Mouse (Mus musculus) c-Kit-negative CD71-positive TER-119-positive erythroid progenitor cells, embryonic 14.5 days (primary cell): Measurements from ENCODE around the gene Slc16a9.
"Not testable (repeated sequence)": the region's sequence is repeated elsewhere in the genome, so short reads cannot be mapped to it uniquely, and the experiment has no call there.

Experiments
- DNase-seq: peaks from one replicate; pipeline ENCODE4 v3.0.0-alpha.2; 2013; ENCODE audit warnings: low read depth, low spot score

Gene Slc16a9

DNA sequence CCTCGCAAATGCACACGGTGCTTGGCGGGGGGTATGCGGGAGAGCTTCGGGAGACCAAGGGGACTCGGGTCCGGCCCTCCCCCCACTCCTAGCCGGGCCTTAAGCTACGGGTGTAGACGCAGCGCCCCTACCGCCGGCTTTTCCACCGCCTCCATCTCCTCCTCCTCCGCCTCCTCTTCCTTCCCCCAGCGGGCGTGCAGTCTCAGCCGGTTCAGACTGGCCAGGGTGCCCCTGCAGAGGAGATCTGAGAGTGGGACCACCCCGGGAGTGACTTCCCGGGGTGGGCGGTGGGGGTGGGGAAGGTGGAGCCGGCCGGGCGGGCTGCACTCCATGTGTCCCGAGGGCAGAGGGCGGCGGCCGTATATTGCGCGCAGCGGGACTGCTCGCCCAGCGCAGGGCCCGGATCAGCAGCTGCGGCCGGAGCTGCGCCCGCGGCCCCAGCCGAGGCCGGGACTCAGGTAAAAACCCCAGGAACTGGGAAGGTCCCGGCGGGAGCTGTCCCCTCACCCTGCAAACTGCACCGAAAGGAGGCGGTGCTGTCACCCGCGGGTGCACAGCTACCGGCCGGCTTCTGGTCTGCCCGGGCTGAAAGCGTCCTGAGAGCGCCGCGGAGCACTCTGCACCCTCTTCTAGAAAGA, at the start of gene Slc16a9:
Gene Slc16a9, plus strand, starts transcription at position 180 of the 638 bp plus-strand sequence.
- DNase-seq: no peak

DNA sequence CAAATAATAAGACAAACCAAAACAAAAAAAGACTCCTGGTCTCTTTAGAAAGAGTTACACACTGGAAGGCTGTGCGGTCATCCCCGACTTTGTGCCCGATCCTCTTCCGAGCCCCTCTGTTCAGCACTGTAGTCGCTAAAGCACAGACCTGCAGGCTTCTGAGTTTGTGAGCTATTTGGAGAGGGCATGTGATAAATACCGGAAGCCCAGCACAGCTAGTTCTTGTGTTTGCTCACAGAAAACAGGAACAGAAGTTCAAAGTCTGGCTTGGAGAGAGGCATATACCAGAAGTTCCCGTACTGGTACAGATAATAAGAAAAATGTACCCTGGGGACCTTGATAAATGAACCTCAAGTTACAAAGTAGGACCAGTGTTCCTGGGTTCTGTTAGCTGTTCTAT, 49.6 kb upstream of the Slc16a9 start:
- DNase-seq: no peak

DNA sequence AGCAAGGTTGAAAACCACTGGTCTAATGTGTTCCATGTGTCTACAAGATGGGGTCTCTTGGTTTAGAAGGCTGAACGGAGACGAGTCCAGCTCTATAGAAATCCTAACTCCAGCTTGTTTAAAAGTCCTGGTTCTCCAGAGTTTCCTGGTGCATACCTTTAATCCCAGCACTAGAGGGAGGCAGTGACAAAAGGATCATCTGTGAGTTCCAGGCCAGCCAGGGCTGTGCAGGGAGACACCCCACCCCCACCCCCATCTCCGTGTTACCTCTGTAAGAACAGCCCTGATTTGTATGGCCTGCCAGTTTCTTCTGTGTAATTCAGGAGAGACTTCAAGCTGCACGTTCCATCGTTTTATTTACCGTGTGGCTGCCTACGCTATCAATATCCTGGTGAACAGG, 49.1 kb upstream of the Slc16a9 start:
- DNase-seq: no peak

DNA sequence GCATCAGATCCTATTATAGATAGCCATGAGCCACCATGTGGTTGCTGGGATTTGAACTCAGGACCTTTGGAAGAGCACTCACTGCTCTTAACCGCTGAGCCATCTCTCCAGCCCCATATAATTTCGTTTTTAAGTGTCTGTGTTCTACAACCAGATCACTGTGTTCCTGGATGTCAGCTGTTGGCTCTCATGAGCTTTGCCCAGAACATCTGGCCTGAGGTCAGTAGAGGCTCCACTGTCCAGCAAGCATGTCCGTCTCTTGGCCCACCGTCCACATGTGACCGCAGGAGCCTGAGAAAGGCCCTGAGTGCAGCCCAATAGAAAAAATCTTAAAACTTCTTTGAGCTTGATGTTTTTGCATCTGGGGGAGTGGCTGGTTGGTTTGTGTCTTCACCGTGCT, 48.2 kb upstream of the Slc16a9 start:
- no peak for DNase-seq

DNA sequence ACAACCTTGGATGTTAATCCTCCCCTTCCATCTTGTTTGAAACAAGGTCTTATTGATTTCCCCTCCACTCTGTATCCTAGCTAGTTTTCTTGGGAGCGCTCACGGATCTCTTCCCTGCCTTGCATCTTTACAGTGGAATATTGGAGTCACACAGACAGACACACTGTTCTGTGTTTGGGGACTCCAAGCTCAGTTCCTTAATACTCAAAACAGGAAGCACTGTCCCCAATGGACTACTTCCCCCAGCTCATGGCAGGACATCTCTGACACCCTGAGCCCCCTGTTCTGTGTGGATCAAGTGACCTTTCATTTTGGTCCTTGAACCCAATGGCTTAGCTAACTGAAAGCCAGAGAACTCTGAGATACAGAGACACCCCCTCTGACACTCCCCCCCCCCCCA, 47.3 kb upstream of the Slc16a9 start:
- no peak for DNase-seq

DNA sequence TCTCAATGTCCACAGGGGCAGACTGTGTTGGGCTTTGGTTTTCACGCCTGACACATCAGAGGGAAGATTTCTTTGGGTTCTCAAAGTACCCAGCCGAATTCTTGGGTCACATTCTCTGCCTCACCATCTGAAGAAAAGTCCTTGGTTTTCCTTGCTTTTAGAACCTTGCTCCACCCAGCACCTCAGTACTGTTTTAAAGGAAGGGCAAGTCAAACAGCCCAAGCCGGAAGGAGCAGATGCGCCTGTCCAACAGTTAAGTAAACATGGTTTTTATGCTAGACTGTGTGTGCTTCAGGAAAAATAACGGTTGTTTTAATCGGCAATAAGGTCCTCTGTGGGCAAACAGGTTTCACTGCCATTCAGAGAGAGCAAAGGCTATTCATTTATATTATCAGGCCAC, 46.9 kb upstream of the Slc16a9 start:
- DNase-seq: no peak

DNA sequence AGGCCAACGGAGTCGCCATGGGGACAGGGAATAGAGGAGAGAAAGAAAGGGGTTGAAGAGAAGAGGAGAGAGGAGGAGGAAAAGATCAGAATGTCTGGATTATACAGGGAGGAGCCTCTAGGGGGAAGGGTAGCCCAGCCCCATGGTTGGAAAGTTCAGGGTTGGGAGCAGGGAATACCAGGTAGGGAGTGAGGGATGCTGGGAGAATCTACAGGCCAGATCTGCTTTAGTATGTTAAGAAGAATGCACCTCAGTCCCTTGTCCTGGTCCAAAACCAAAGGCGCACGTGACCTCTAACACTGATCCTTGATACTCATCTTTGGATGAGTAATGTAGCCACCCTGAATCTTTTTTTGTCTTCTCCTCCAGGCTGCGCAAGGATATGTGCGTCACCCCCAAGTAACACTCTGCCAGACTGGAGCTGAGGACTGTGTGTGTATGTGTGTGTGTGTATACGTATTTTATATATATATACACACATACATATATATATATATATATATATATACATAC, 45.9 kb upstream of the Slc16a9 start:
- no peak for DNase-seq

DNA sequence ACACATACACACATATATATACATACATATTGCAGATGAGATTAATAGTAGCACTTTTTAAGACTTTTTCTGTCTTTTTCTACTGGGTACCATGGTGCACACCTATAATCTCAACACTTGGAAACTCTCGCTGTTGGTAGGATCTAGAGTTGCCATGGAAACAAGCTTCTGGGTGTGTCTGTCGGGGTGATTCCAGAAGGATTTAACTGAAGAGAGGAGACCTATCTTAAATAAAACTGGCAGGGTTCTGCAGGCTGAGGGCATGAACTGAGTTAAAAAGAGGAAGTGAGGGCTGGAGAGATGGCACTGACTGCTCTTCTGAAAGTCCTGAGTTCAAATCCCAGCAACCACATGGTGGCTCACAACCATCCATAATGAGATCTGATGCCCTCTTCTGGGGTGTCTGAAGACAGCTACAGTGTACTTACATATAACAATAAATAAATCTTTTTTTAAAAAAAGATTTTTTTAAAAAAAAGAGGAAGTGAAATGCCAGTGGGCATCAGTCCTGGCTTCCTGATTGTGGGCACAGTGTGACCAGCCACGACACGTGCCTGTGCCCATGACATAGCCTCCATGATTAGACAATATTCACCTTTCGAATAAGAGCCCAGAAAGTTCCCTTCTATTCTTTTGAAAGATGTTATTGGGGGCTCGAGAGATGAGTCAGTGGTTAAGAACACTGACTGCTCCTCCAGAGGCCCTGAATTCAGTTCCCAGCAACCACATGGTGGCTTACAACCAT, 45.3 kb upstream of the Slc16a9 start:
- no peak for DNase-seq

DNA sequence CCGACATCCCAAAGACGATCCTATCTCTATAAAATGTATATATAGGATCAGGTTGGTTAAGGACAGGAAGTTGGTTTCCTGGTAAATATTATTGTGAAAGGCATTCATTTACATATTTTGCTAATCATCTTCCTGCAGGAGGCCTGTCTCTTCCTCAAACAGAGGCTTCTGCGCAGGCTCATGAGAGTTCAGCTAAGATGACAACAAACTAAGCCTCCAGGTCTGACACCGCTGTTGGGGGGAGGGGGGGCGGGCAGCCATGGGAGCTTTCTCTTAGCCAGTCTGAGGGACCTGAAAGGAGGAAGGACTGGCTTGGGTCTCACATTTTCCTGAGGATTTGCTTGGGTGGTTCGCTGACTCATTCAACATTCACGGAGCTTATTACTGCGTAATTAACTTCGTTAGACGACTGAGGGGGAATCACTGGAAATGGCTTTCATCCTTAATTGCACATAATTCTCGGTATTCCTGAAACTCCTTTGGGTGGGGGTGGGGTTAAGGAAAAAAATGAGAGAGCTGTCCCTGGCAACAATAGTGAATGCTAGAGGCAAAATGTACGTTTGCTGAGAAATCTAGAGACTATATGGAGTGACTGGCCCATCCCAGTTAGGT, 43.9 kb upstream of the Slc16a9 start:
- DNase-seq: no peak

DNA sequence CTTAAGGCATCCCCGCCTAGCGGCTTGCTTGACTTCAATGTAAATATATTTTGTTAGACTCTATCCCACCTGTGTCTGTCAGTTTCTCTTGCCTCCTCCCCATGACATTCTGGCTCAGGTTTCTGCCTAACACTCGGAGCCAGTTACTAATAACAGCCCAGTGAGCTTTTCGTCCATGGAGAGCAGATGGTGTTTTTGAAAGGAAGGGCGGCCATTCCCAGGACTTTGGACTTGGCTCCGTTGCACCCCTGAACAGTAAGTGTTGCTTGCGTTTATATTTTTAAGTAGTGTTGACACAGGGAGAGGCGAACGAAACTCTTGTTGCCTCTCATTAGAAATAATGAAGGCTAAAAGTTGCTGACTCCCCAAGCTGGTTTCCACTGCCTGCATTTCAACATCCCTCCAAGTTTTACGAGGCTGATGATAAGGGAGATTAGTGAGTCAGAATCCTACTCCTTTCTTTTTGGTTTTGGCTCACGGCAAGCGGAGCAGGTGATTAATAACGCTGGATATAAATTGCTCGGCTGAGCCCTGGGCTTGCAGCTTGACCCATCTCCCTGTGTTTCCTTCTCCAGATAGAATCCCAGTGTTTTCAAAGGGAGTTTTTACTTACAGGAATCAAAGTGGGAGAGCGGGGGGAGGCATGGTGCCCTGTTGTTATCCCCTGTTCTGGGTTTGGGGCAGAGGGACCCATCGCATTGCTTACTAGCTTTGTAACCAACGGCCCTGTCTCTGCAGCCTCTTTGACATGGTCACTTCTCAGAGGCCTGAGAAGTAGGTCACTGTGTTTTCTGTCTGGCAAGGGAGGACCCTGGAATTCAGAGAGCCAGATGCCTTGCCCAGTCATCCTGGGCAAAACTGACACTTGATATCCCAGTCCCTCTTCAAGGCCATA, 40.1 kb upstream of the Slc16a9 start, which contains the start of gene Mrln:
Gene Mrln, plus strand, starts transcription at position 160 of the 895 bp plus-strand sequence.
- no peak for DNase-seq

DNA sequence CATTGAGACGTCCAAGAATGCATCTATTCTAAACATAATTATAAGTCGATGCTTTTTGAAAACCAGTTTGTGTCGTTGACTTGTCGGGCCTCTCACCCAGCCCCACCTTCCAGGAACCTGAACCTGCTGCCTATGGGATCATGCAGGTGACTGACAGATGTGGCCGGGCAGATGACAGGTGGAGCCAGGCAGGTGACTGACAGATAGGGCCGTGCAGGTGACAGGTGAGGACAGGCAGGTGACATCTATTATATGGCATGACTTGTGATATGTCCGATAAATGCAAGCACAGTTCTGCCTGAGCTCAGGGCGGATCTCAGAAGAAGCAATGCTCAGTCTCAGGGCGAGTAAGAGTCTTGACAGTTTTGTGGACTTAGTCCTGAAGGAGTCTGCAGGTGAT, 33.6 kb upstream of the Slc16a9 start:
- no peak for DNase-seq

DNA sequence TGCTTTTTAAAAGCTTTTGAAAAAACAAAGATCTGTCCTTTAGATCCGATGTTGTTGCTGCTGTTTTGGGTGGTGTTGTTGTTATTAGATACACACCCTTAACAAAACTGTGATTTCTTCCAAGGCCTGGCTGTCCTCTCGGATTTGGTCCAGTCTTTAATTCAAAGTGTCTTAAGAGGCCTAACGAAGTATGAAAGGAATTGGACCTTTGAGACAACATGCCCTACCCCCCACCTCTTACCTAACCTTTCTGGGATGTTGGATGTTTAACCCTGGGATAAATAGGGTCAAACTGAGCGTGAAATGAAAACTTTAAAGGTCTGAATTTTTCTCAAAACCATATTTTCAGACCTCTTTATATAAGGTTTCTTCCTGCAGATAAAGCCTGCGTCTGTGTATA, 23.9 kb upstream of the Slc16a9 start:
- DNase-seq: no peak

DNA sequence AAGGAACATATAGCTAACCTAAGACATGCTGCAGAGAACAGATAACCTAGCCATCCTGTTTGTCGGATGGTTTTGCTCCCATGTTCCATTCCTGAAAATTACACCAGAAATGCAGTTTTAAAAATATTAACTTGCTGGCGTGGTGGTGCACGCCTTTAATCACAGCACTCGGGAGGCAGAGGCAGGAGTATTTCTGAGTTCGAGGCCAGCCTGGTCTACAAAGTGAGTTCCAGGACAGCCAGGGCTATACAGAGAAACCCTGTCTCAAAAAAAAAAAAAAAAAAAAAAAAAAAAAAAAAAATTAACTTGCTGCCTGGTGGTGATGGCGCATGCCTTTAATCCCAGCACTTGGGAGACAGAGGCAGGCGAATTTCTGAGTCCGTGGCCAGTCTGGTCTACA, 22.7 kb upstream of the Slc16a9 start:
- DNase-seq: not testable (repeated sequence)

DNA sequence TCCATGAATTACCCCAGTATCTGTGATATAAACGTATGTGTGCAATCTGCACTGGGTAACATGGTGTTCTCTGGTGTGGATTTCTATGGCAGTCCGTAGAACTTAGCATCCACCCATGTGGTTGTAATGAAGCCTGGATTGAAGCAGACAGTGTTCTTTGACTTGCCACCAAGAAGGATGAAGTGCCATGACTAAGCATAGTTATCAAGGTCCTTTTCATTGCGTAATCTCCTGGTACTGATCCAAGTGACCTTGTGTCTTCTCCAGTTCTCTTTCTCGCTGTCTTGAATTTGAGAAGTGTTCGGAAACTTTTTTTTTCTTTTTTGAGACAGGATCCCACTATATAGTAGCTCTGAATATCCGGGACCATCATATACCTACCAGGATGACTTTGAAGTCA, 20.3 kb upstream of the Slc16a9 start:
- DNase-seq: no peak

DNA sequence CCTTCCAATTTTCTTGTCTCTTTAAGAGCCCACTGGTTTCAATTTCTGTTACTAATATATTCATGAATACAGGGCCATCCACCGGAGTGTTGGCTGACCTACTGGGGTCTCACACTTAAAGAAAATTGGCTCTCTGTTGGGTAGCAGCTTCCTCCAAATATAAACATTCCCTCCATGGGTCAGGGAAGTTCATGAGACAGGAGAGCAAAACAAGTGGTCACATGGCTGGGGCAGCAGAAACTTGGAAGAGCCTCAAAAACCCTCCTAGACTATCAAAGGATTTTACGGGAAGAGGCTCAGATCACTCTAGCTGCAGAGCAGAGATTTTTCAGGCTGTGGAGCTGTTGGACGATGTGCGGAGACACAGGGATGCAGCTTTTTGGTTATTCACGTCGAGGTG, 19.1 kb upstream of the Slc16a9 start:
- DNase-seq: no peak

DNA sequence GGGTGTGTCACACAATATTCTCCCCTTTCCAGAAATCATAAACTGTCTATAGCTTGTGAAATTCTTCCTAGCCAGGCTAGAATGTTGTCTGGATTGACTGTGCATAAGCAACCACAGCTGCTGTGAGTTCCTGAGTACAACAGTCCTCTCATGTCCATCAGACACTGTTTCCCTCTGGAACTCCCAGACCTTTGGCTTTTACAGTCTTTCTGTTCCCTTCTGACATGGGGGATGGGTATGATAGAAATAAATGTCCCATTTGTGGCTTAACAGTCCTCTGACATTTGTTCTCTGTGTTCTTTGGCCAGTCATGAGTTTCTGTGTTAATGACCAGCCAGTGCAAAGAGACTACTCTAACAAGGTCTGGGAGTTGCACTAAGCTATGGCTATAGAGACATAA, 18.3 kb upstream of the Slc16a9 start:
- no peak for DNase-seq

DNA sequence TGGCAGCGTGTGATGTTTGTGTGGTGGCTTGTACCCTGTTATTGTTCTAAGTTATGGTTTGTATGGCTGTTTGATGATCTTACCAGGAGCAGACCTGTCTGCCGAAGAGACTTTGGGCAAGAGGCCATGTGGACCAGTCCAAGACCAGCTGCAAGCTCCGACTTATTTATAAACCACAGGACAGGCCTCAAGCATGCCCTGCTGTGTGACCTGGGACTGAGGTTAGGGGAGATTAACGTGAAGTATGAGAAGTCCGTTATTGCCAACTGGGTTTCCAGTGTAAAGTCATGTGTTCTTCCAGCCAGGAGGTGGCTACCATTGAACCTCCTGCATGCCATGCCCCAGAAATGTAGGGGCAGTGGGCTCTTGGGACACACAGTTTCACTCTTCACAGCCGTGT, 14.5 kb upstream of the Slc16a9 start:
- DNase-seq: no peak

DNA sequence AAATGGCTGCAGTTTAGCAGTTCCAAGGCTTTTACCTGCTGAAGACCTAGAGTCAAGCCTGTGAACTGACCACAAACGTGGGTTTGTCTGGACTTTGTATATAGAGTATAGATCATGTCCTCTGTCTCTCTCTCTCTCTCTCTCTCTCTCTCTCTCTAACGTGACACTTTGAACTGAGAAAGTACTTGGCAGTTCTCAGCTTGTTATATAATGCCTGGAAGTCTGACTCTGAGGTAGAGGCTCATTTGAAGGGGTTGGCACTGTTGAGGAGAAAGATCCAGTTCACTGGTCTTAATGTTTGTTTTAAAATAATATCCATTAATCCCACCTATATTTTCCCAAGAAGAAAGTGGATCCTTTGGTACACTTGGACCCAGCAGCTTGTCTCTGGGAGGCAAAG, 7.0 kb upstream of the Slc16a9 start:
- no peak for DNase-seq

DNA sequence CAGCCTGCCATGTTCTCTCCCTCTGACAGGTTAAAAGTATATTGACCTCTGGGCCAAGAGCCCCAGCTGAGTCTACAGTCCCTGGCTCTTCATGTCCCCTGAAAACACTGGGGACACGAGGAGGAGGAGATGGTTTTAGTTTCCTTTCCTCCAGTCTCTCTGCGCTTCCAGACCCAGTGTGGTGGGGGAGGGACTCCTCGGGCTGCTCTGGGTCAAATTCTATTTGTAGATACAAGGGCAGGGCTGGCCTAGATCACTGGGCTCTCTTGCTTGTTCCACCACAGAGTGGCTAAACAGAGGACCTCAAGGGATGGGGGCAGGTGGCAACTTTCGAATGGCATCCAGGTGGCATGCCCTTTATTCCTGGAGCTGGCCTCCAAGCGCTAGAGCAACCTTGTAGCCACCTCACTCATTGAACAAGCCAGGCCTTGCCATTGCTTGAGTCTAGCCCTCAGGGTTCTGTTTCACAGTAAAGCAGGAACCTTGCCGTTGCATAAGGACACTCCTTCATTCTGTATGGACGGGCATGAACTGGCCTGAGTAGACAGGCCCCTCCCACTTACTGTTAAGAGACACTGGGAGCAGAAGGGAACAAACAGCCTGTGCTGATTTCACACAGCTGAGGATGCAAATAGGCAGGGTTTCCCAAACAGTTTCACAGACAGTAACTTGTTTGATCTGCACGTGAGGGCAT, 2.0 kb upstream of the Slc16a9 start:
- no peak for DNase-seq

DNA sequence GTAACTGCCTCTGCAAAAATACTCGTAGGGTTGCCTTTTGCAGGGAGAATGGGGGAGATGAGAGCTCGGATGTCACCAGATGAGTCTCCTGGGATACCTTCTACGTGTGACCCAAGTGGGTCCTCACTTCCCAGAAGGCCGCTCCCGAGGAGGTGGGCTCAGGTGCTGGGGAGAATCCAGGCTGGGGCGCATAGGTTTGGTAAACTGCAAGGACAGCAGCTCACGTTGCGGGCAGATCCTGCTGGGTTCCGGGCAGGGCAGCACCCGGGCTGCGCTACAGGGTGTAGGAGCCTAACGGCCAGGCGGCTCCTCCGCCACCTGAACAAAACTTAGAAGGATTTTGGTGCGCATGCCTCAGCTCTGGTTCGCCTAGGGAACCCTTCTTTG, 652 bp downstream of the Slc16a9 start:
- DNase-seq: no peak

DNA sequence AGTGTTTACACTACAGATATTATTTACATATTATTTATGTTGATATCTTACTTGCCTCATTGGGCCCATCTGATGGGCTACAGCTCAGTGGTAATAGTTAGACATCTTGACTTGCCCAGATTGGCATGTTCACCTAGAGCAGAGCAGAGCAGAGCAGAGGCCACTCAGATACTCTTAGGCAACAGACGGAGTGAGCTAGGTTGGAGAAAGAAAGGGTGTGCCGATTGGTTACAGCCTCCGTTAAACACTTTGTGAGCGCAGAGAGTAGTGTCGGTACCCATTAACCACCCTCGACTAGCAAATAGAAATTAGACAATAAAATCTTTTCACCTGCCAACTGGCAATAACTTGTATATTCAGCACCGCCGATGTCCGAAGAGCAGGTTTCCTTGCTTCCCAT, 1.2 kb downstream of the Slc16a9 start:
- DNase-seq: no peak
